Mouse (Mus musculus): ENCODE measurements around the gene Vmn1r10. TPM values are rescaled to one million over a fixed set of nuclear protein-coding genes. Genes with fewer than 3 reads are reported as not detected.

Vmn1r10 gene
- not detected for total RNA-seq (2021)
- long read RNA-seq, experiment 1, result 0 reads
- long read RNA-seq, experiment 2, result 0 reads

DNA sequence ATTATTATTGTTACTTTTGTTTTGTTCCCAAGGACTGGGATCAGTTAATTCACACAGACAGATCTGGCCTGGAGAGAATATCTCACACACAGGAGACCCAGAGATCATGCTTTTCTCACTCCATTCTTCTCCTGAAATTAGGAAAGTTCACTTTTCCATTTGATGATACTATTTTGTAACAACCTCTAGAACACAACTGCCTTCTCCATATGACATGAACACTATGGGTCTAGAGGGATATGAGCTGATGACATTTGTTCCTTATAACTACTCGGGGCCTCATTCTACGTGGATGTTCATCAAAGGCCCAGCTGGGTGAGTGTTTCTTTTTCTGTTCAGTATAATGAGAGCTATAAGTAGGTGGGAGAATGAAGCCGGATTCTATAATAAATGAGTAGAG, at the start of gene Vmn1r10:
Gene Vmn1r10, plus strand, starts transcription at position 301 of the 400 bp plus-strand sequence.
- no peak for DNase-seq (ENCODE audit: low spot score in 2 of 2)

- no peak for DNase-seq (ENCODE audit: low spot score in 2 of 2)
Observed at GRCm38 (mm10) chr6:57063730-57064129, 45.5 kb upstream of the Vmn1r10 start.

DNA sequence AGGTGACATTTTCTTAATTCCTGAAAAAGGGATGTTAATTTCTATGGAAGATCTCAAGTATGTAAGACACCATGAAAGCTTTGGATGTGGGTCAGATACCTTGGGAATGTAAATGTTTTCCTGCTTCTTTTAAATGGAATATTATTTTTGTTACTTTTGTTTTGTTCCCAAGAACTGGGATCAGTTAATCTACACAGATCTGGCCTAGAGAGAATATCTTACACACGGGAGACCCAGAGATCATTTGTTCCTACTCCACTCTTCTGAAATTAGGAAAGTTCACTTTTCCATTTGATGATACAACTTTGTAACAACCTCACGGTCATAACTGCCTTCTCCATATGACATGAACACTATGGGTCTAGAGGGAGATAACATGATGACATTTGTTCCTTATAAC, 42.8 kb upstream of the Vmn1r10 start, which contains the start of gene Vmn1r9:
Gene Vmn1r9, plus strand, starts transcription at position 301 of the 400 bp plus-strand sequence.
- no peak for DNase-seq (ENCODE audit: low spot score in 2 of 2)

- DNase-seq (ENCODE audit: low spot score in 2 of 2), result no peak
Observed at GRCm38 (mm10) chr6:57106358-57106757, 2.9 kb upstream of the Vmn1r10 start.

GRCm38 (mm10) chr6:57133155-57133554, 23.9 kb downstream of the Vmn1r10 start, which contains the start of gene Vmn1r11:
Gene Vmn1r11, plus strand, starts transcription at chr6:57133455.
- no peak for DNase-seq (ENCODE audit: low spot score in 2 of 2)

DNA sequence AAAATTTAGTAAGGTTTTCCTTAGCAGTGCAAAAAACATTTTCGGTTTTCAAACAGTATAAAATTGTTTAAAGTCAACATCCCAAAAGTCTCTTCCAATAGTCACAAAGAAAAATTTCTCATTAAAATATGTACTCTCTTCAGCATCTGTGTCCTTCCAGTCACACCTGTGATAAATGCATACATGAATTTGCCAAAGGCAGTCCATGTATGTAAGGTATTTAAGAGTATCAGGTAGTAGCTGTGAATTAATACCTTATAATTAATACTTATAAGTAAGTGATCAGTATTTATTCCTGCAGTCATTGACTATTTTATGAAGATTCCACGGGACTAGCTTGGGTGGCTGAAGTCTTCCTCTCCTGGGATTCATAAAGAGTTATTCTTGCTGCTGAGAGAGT, 47.4 kb downstream of the Vmn1r10 start, which contains the start of gene Vmn1r12:
Gene Vmn1r12, plus strand, starts transcription at position 301 of the 400 bp plus-strand sequence.
- DNase-seq (ENCODE audit: low spot score in 2 of 2), result no peak

Other genes with a start within 250 kb of the Vmn1r10 start
- gene Nt5c3, start 185.5 kb upstream of the Vmn1r10 start, total RNA-seq (2021), result 10 to 100 TPM; 19.7 to 23.3 TPM
- gene Vmn1r4, start 185.4 kb upstream of the Vmn1r10 start, total RNA-seq (2021), result under 1 TPM; 0.32 to 0.33 TPM
- gene Vmn1r5, start 139.2 kb upstream of the Vmn1r10 start, total RNA-seq (2021), result not detected
- not detected for gene Vmn1r6, start 112.2 kb upstream of the Vmn1r10 start, total RNA-seq (2021)
- not detected for gene Vmn1r7, start 84.1 kb upstream of the Vmn1r10 start, total RNA-seq (2021)
- not detected for gene Vmn1r8, start 77.2 kb upstream of the Vmn1r10 start, total RNA-seq (2021)
- not detected for gene Vmn1r9, start 42.7 kb upstream of the Vmn1r10 start, total RNA-seq (2021)
- not detected for gene Vmn1r11, start 24.0 kb downstream of the Vmn1r10 start, total RNA-seq (2021)
- not detected for gene Vmn1r12, start 47.5 kb downstream of the Vmn1r10 start, total RNA-seq (2021)
- not detected for gene Vmn1r13, start 93.8 kb downstream of the Vmn1r10 start, total RNA-seq (2021)
- gene Vmn1r14, start 122.2 kb downstream of the Vmn1r10 start, total RNA-seq (2021), result not detected
- gene Vmn1r15, start 148.5 kb downstream of the Vmn1r10 start, total RNA-seq (2021), result not detected
- not detected for gene Vmn1r16, start 220.0 kb downstream of the Vmn1r10 start, total RNA-seq (2021)